Mouse (Mus musculus) subcutaneous adipose tissue, adult 2 months (tissue): Measurements from ENCODE around the gene Aprt. TPM values are rescaled to one million over a fixed set of nuclear protein-coding genes. Genes with fewer than 3 reads are reported as not detected.

Experiments used
- polyA plus RNA-seq: library from polyadenylated mRNA; depleted of rRNA; stranded (reverse); fragments of >200 nt; gene quantifications from 2 replicates; pipeline ENCODE4 v1.2.3, GENCODE M21; 2012; ENCODE audit warnings: low replicate concordance; rRNA removed

Gene Aprt
- 48.9 and 263 TPM in 2 replicates for polyA plus RNA-seq

DNA sequence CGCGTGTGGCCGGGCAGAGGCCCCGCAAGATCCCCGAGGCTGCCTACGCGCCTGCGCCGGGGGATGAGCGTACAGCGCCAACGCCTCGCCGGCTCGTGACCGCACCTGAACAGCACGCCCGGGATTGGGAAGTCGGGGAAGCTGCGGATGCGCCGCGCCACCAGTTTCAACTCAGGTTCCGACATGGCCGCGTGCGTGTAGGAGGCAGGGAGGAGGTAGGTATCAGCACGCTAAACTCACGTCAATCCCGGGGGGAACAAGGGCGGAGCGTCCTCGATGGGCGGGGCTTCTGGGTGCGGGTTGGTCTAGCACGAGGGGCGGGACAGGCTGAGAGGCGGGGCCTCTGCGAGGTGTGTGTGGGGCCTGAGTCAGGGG, at the start of gene Aprt:
TSS of gene Aprt (minus strand) at position 262 of the 375 bp plus-strand sequence.

DNA sequence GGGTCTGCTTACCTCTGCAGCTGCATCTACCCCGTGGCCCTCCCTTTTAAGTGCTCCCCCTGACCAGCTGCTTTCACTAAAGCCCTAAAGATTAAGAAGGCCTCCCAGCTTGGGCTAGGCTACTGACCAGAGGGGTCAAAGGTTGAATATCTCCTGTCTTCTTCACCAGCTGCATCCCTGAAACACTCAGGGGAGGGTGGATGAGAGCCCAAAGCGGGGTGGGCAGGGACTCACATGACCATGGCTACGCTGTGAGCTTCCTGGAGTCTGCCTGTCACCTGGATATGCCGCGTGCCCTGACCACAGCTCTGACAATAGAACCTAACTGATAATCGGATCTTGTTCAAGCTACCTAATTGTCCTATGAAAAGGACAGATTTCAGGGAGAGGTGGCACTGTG, 46.0 kb upstream of the Aprt start, which contains the start of gene Pabpn1l:
TSS of gene Pabpn1l (minus strand) at position 13 of the 400 bp plus-strand sequence.

DNA sequence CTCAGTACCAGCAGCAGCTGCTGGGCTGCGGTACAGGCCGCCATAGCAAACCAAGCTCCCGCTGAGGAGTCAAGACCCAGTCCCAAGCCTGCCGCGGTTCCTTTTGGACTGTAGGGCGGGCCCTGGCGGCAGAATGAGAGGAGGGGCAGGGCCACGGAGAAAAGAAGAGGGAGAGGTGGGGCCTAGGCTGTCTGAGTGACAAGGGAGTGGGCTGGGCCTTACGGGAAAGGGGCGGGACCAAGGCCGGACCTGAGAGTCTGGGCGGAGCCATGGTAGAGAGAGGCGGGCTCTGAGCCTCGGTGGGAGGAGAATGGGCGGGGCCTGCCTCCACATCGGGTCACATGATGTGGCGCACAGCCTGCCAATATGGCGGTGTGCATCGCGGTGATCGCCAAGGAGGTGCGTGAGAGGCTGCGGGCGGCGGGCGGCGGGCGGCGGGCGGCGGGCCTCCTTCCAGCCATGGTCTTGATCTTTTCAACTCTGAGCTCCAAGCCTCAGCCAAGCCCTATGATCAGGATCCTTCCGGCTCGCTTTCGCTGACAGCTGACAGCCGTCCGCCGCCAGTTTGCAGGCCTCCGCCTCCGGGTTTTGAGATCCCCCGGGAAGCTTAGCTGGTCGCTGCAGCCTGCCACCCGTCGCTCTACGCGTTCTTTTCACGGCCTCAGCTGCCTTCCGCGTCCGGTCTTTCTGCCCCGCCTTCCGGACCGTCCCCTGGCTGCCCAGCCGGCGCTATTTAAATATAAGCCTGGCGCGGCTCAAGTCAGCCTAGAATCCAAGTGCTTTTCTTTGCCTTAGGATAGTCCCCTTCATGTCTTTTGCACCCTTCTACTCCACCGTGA, 34.8 kb upstream of the Aprt start, which contains the start of the genes Galns and Trappc2l:
TSS of gene Galns (minus strand) at position 169 of the 839 bp plus-strand sequence.
TSS of gene Trappc2l (plus strand) at position 346 of the 839 bp plus-strand sequence.

DNA sequence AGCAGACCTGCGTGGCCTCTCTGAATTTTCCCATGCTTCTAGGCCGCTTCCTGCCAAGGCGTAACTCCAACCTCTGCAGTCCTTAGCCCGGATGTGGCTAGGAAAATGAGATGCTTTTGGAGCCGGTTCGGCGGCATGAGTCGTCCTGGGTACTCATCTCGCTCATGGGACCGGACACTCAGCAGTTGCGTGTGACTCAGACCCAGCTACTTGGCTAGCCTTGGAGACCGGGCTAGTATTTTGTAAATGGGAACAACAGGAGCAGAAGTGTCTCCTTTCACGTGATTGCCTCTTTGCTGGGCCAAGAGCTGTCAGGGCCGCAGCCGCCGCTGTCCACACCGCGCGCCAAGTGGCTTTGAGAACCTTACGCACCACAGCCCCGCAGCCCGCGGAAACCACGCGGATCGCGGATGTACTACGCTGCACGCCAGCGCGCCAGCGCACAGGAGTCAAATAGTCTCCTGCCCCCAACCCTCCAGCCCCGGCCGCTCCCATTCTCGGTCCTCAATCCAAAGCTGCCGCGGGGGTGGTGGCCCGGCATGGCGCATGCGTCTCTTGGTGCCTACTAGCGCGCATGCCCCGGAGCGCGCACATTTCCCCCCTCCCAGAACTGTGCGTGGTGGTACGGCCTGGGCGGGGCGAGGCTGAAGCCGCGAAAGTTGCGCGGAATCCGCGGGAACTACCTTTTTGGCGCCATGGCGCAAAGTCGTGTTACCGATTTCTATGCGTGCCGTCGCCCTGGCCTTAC, 9.2 kb downstream of the Aprt start, which contains the start of gene Cdt1:
TSS of gene Cdt1 (plus strand) at position 655 of the 748 bp plus-strand sequence.

DNA sequence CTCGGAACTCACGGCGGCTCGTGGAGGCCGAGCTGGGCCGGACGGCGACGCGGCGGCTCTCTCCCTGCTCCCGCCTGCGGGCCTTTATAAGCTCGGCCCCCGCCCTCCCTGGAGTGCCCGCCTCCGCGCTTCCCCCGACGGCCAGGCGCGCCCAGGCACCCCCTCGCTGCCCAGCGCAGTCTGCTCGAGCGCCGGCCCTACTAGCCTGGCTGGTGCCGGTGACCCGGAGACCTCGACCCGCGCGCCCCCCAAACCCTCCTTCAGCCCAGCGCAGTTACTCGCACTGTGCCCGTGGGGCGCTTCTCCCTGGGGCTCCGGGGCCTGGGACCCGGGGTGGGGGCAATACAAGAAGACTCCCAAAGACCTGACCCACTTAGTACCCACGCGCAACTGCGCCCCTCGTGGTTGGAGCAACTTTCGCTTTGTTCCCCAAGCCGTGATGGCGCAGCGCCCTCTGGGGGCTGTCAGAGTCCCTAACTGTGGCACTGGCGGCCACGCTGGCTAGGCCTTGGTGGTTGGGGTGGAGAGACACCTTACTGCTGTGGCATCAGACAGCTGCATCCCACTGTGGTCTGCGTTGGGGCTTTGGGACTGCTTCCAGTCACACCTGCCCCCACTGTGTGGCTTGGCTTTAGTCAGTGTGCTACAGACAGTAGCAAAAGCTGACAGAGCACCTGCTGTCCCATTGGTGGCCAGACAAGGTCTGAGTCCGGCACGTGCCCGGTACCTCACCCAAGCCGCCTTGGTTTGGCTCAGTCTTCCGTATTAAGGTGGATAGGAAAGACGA, 25.3 kb downstream of the Aprt start, which contains the start of gene Piezo1:
TSS of gene Piezo1 (minus strand) at position 65 of the 787 bp plus-strand sequence.

Other genes with a start within 250 kb of the Aprt start
- gene Trhr2, start 216.2 kb downstream of the Aprt start, polyA plus RNA-seq = not detected in 2 replicates
- 19.1 and 31.8 TPM in 2 replicates for gene Zc3h18, start 200.3 kb downstream of the Aprt start, polyA plus RNA-seq
- 0.19 and 0.32 TPM in 2 replicates for gene Il17c, start 154.9 kb downstream of the Aprt start, polyA plus RNA-seq
- 87.0 and 191 TPM in 2 replicates for gene Cyba, start 144.0 kb downstream of the Aprt start, polyA plus RNA-seq
- gene Mvd, start 133.5 kb downstream of the Aprt start, polyA plus RNA-seq = 33.7 and 36.7 TPM in 2 replicates
- gene Snai3, start 116.2 kb downstream of the Aprt start, polyA plus RNA-seq = 0.20 and 0.85 TPM in 2 replicates
- gene Rnf166, start 100.8 kb downstream of the Aprt start, polyA plus RNA-seq = 74.3 and 112 TPM in 2 replicates
- gene Ctu2, start 100.8 kb downstream of the Aprt start, polyA plus RNA-seq = 20.0 and 42.8 TPM in 2 replicates
- 208 and 217 TPM in 2 replicates for gene Piezo1, start 25.6 kb downstream of the Aprt start, polyA plus RNA-seq
- 6.5 and 27.5 TPM in 2 replicates for gene Cdt1, start 8.9 kb downstream of the Aprt start, polyA plus RNA-seq
- gene Galns, start 34.6 kb upstream of the Aprt start, polyA plus RNA-seq = 25.7 and 35.7 TPM in 2 replicates
- 135 and 185 TPM in 2 replicates for gene Trappc2l, start 34.7 kb upstream of the Aprt start, polyA plus RNA-seq
- gene Pabpn1l, start 45.8 kb upstream of the Aprt start, polyA plus RNA-seq = not detected in 2 replicates
- 10.3 and 11.3 TPM in 2 replicates for gene Cbfa2t3, start 122.2 kb upstream of the Aprt start, polyA plus RNA-seq
- 36.8 and 49.3 TPM in 2 replicates for gene Acsf3, start 198.6 kb upstream of the Aprt start, polyA plus RNA-seq